Mouse (Mus musculus) CH12.LX (cell line): Measurements from ENCODE around the gene Rab19. TPM values are rescaled to one million over a fixed set of nuclear protein-coding genes. Genes with fewer than 3 reads are reported as not detected.

ENCODE experiments used
- DNase-seq: peaks from one replicate; pipeline ENCODE4 v3.0.0-alpha.2; 2013; ENCODE audit errors: extremely low read depth
- H3K27ac ChIP-seq: 2 replicates; pipeline ENCODE4 v1.5.1; 2012; ENCODE audit warnings: low read depth, mild to moderate bottlenecking, control low read depth, moderate library complexity; ENCODE audit not compliant: insufficient read depth
- H3K27me3 ChIP-seq: replicated peaks from 2 replicates; pipeline ENCODE3; 2012; ENCODE audit warnings: inconsistent platforms
- H3K36me3 ChIP-seq, 2 experiments: replicated peaks in 1 of 2; 2 replicates each; pipeline versions ENCODE3 to v1.6.1; 2012; ENCODE audit warnings: inconsistent platforms in 1 of 2, low read length in 1 of 2, mild to moderate bottlenecking in 1 of 2, mixed read lengths in 1 of 2, moderate library complexity in 1 of 2; ENCODE audit not compliant: control insufficient read depth in 1 of 2, insufficient read depth in 1 of 2
- H3K4me1 ChIP-seq, 2 experiments: 2 replicates each; pipeline ENCODE4 v1.6.1; 2012; ENCODE audit warnings: inconsistent platforms in 1 of 2, moderate library complexity in 1 of 2; ENCODE audit not compliant: insufficient read depth in 2 of 2, control insufficient read depth in 1 of 2
- H3K4me2 ChIP-seq: 2 replicates; pipeline ENCODE4 v1.6.1; 2012; ENCODE audit warnings: low read depth, mild to moderate bottlenecking, control low read depth; ENCODE audit not compliant: poor library complexity, insufficient read depth, severe bottlenecking
- H3K4me3 ChIP-seq, 3 experiments: fragments of 150-350 bp in 1 of 3; sonication (generic) in 1 of 3; replicated peaks in 1 of 3; 2 replicates each; pipeline versions ENCODE3 to v1.5.1; 2011 to 2012; ENCODE audit warnings: low read depth in 2 of 3, low read length in 2 of 3, mild to moderate bottlenecking in 2 of 3, moderate library complexity in 2 of 3, control low read depth in 1 of 3, improper control_type of control experiment in 1 of 3, inconsistent platforms in 1 of 3, mixed read lengths in 1 of 3; ENCODE audit not compliant: poor library complexity in 1 of 3
- H3K79me2 ChIP-seq: replicated peaks from 2 replicates; pipeline ENCODE4 v1.6.1; 2012; ENCODE audit warnings: mild to moderate bottlenecking, moderate library complexity; ENCODE audit not compliant: control insufficient read depth, poor library complexity, insufficient read depth, severe bottlenecking; ENCODE audit errors: extremely low read depth
- H3K9ac ChIP-seq: 2 replicates; pipeline ENCODE4 v1.6.1; 2012; ENCODE audit warnings: low read depth, mild to moderate bottlenecking, control low read depth, moderate library complexity; ENCODE audit not compliant: insufficient read depth
- H3K9me3 ChIP-seq: replicated peaks from 2 replicates; pipeline ENCODE3; 2012; ENCODE audit warnings: low read length, inconsistent platforms, mixed read lengths
- CHD1 ChIP-seq: IDR thresholded peaks from 2 replicates; pipeline ENCODE4 v1.6.1; 2012; ENCODE audit warnings: low read depth, low read length, improper control_type of control experiment, inconsistent platforms
- ELF1 ChIP-seq: IDR thresholded peaks from 2 replicates; pipeline ENCODE4 v1.6.1; 2014; ENCODE audit warnings: low read depth, mild to moderate bottlenecking, inconsistent platforms, low read length, improper control_type of control experiment
- EP300 ChIP-seq: IDR thresholded peaks from 2 replicates; pipeline ENCODE4 v1.6.1; 2011; ENCODE audit warnings: low read length, improper control_type of control experiment
- ETS1 ChIP-seq: conservative IDR thresholded peaks from 2 replicates; pipeline ENCODE4 v1.6.1; 2012; ENCODE audit warnings: low read depth, mild to moderate bottlenecking, inconsistent platforms, low read length, improper control_type of control experiment, moderate library complexity
- GABPA ChIP-seq: IDR thresholded peaks from 2 replicates; pipeline ENCODE4 v1.6.1; 2012; ENCODE audit warnings: low read depth, low read length, improper control_type of control experiment, inconsistent platforms; ENCODE audit not compliant: insufficient replicate concordance
- HCFC1 ChIP-seq: IDR thresholded peaks from 2 replicates; pipeline ENCODE4 v1.6.1; 2012; ENCODE audit warnings: low read depth, mild to moderate bottlenecking, inconsistent platforms, low read length, improper control_type of control experiment
- IRF4 ChIP-seq: IDR thresholded peaks from 2 replicates; pipeline ENCODE4 v1.6.1; 2014; ENCODE audit warnings: low read depth, mild to moderate bottlenecking, inconsistent platforms, low read length, improper control_type of control experiment
- JUN ChIP-seq: IDR thresholded peaks from 2 replicates; pipeline ENCODE4 v1.6.1; 2011; ENCODE audit warnings: low read depth, mild to moderate bottlenecking, low read length, improper control_type of control experiment, moderate library complexity; ENCODE audit not compliant: insufficient read depth
- MAZ ChIP-seq: IDR thresholded peaks from 2 replicates; pipeline ENCODE4 v1.6.1; 2012; ENCODE audit warnings: low read depth, mild to moderate bottlenecking, inconsistent platforms, low read length, improper control_type of control experiment, moderate library complexity
- MEF2A ChIP-seq: IDR thresholded peaks from 2 replicates; pipeline ENCODE4 v1.6.1; 2014; ENCODE audit warnings: low read depth, mild to moderate bottlenecking, inconsistent platforms, low read length, improper control_type of control experiment, borderline replicate concordance
- MXI1 ChIP-seq: IDR thresholded peaks from 2 replicates; pipeline ENCODE4 v1.6.1; 2011; ENCODE audit warnings: mild to moderate bottlenecking, low read depth, low read length, improper control_type of control experiment
- MYC ChIP-seq: IDR thresholded peaks from 2 replicates; pipeline ENCODE4 v1.6.1; 2011; ENCODE audit warnings: low read depth, mild to moderate bottlenecking, improper control_type of control experiment, low read length
- NRF1 ChIP-seq: IDR thresholded peaks from 2 replicates; pipeline ENCODE4 v1.6.1; 2014; ENCODE audit warnings: low read depth, mild to moderate bottlenecking, inconsistent platforms, low read length, improper control_type of control experiment, moderate library complexity
- PAX5 ChIP-seq: IDR thresholded peaks from 2 replicates; pipeline ENCODE4 v1.6.1; 2012; ENCODE audit warnings: low read length, inconsistent platforms, mixed read lengths
- POLR2A ChIP-seq: IDR thresholded peaks from 2 replicates; pipeline ENCODE4 v1.6.1; 2011; ENCODE audit warnings: low read depth, mild to moderate bottlenecking, improper control_type of control experiment, low read length
- RAD21 ChIP-seq: IDR thresholded peaks from 2 replicates; pipeline ENCODE4 v1.6.1; 2011; ENCODE audit warnings: low read depth, mild to moderate bottlenecking, low read length, improper control_type of control experiment, moderate library complexity
- RCOR1 ChIP-seq: conservative IDR thresholded peaks from 2 replicates; pipeline ENCODE4 v1.6.1; 2012; ENCODE audit warnings: low read depth, mild to moderate bottlenecking, inconsistent platforms, low read length, improper control_type of control experiment
- SIN3A ChIP-seq: IDR thresholded peaks from 2 replicates; pipeline ENCODE4 v1.6.1; 2012; ENCODE audit warnings: low read length, improper control_type of control experiment, inconsistent platforms
- UBTF ChIP-seq: IDR thresholded peaks from 2 replicates; pipeline ENCODE4 v1.6.1; 2012; ENCODE audit warnings: low read depth, mild to moderate bottlenecking, inconsistent platforms, low read length, improper control_type of control experiment, moderate library complexity
- USF2 ChIP-seq: conservative IDR thresholded peaks from 2 replicates; pipeline ENCODE4 v1.6.1; 2011; ENCODE audit warnings: low read depth, low read length, improper control_type of control experiment
- ZNF384 ChIP-seq: IDR thresholded peaks from 2 replicates; pipeline ENCODE4 v1.6.1; 2012; ENCODE audit warnings: low read depth, low read length, improper control_type of control experiment, inconsistent platforms
- dilution Hi-C: fragments of 300-500 bp; cut with MboI; formaldehyde crosslinking; loops from 2 replicates; pipeline ENCODE4 v1.14.3; 2020; ENCODE audit warnings: low sequenced_read_pairs; ENCODE audit not compliant: extremely low pct_unique_long_range_greater_than_20kb, extremely low pct_ligation_motif_present
- in situ Hi-C: fragments of 300-500 bp; cut with MboI; formaldehyde crosslinking; loops from 3 replicates; pipeline ENCODE4 v1.14.3; 2019; ENCODE audit warnings: low sequenced_read_pairs, low pct_ligation_motif_present, low pct_unique_long_range_greater_than_20kb, mixed read lengths
- polyA plus RNA-seq: library from polyadenylated mRNA; unstranded; fragments of >175 nt; gene quantifications from 2 replicates; pipeline ENCODE4 v1.2.1, GENCODE M21; 2012; ENCODE audit warnings: low read depth; ENCODE audit not compliant: insufficient read length
- total RNA-seq, 2 experiments: library from RNA; depleted of rRNA; stranded (reverse); fragments of 300-350 nt in 1 of 2; fragments of >200 nt in 1 of 2; gene quantifications; 2 replicates each; pipeline ENCODE4 v1.2.3; 2012 to 2014

Rab19 gene
- total and polyA plus RNA-seq, 3 experiments, result 0.63 to 3.3 TPM; not detected in 1

- Histone ChIP-seq H3K4me3 (no peak overlapping the region), H3K9me3 (peaks cover 7% of the 10 kb centered on the region), H3K4me2 (no peak overlapping the region), H3K9ac (no peak overlapping the region), H3K27me3 (no peaks in the 10 kb centered on the region), H3K4me1 (peaks cover 8 to 27% of the 10 kb centered on the region in 2 experiments; a peak in 3 of 4 replicates), H3K79me2 (peaks cover 3% of the 10 kb centered on the region; the same call in 1 of the 2 replicates), H3K27ac (no peak overlapping the region), H3K36me3 (peaks cover 5 to 20% of the 10 kb centered on the region in 2 experiments)
- dilution Hi-C loops (no loop called here), in situ Hi-C loops (no loop called here)
- no peak for DNase-seq
- TF ChIP-seq PAX5 (no peak), NRF1 (no peak), MEF2A (no peak), MYC (no peak), POLR2A (no peak), ELF1 (no peak), JUN (no peak)
Observed at GRCm38 (mm10) chr6:39373301-39373955, 7.5 kb upstream of the Rab19 start.

GRCm38 (mm10) chr6:39376775-39377174 lies 4.2 kb upstream of the Rab19 start:
- peak overlapping the region; percentile 65 for H3K4me2 ChIP-seq
- H3K9me3 ChIP-seq, result peaks cover 7% of the 10 kb centered on the region
- H3K27ac ChIP-seq, result no peak overlapping the region
- dilution Hi-C loops, result no loop called here
- TF ChIP-seq IRF4 (no peak), NRF1 (no peak), MAZ (no peak), PAX5 (no peak), RAD21 (no peak), ELF1 (no peak), ETS1 (no peak), EP300 (no peak), MYC (no peak), JUN (no peak), CHD1 (no peak), ZNF384 (no peak), USF2 (no peak), GABPA (no peak), MXI1 (no peak), UBTF (no peak), HCFC1 (no peak), SIN3A (no peak), RCOR1 (no peak), POLR2A (no peak)
- TF ChIP-seq, all 38 proteins: peak for 0
- Histone ChIP-seq H3K27me3 (no peaks in the 10 kb centered on the region), H3K4me3 (peak overlapping the region; percentile 75 to 94 (median 91)), H3K4me1 (peaks cover 13 to 52% of the 10 kb centered on the region in 2 experiments), H3K36me3 (peaks cover 5 to 12% of the 10 kb centered on the region in 2 experiments), H3K9ac (peak overlapping the region; percentile 80), H3K79me2 (peaks cover 3% of the 10 kb centered on the region; the same call in 1 of the 2 replicates)
- DNase-seq, result no peak
- in situ Hi-C loops, result no loop called here
